Mouse (Mus musculus) intestine, embryonic 16.5 days (tissue): ENCODE measurements at regions not wholly inside any gene's neighbourhood (a gene's known extent, or its start where the extent isn't known, plus 50 kb on each side); places are given as distances from the start of the nearest gene placed in this dataset.

Source experiments
- ATAC-seq: fragments of 200-750 bp; cut with Nextera tagmentation; 2 replicates; pipeline ENCODE4 v1.8.0; 2017; ENCODE audit warnings: moderate TSS enrichment, moderate library complexity
- H3K27ac ChIP-seq: fragments of 300-500 bp; sonication (generic); 2 replicates; pipeline ENCODE4 v1.5.1; 2014; ENCODE audit warnings: mild to moderate bottlenecking, low read length
- H3K27me3 ChIP-seq: fragments of 300-500 bp; sonication (generic); replicated peaks from 2 replicates; pipeline ENCODE4 v1.6.1; 2014; ENCODE audit warnings: low read length, control low read depth, mixed read lengths; ENCODE audit not compliant: control insufficient read depth, insufficient read depth
- H3K36me3 ChIP-seq: fragments of 300-500 bp; sonication (generic); 2 replicates; pipeline ENCODE4 v1.6.1; 2014; ENCODE audit warnings: low read length, control low read depth; ENCODE audit not compliant: control insufficient read depth, insufficient read depth
- H3K4me1 ChIP-seq: fragments of 300-500 bp; sonication (generic); 2 replicates; pipeline ENCODE4 v1.6.1; 2014; ENCODE audit warnings: low read length, control low read depth, mixed read lengths; ENCODE audit not compliant: control insufficient read depth, insufficient read depth
- H3K4me2 ChIP-seq: fragments of 300-500 bp; sonication (generic); 2 replicates; pipeline ENCODE4 v1.6.1; 2014; ENCODE audit warnings: low read depth, low read length, control low read depth
- H3K4me3 ChIP-seq: fragments of 300-500 bp; sonication (generic); 2 replicates; pipeline ENCODE4 v1.5.1; 2014; ENCODE audit warnings: mild to moderate bottlenecking, low read length
- H3K9ac ChIP-seq: fragments of 300-500 bp; sonication (generic); 2 replicates; pipeline ENCODE4 v1.6.1; 2014; ENCODE audit warnings: low read depth, low read length
- H3K9me3 ChIP-seq: fragments of 300-500 bp; sonication (generic); 2 replicates; pipeline ENCODE4 v1.6.1; 2016; ENCODE audit warnings: low read length, control low read depth; ENCODE audit not compliant: control insufficient read depth
- WGBS: fragments of 180-500 bp; shearing (Covaris S2); extraction: QIAGEN DNeasy Blood & Tissue Kit; methylation state at CpG from one replicate; pipeline ENCODE4 v1.1.7; 2014; 5-methylcytosine and 5-hydroxymethylcytosine counted together

DNA sequence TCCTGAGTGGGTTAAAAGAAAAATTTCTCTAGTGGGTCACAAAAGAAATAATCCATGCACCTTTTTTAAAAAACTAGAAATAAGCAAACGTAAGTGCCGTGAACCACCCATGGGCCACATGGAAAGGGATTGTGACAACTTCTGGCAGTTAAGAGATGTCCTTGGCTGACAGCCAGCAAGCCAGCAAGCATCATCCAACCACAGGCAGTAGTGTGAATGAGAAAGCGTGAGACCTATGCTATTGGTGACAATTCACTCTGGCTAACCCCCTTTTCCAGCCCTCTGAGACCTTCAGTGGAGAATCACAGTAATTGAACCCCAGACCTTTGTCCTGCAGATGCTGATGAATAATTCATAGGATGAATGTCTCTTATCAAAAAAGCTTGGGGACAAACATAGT is 78.3 kb upstream of the Sgcd start:
- H3K9ac ChIP-seq = no peak overlapping the region
- no peaks in the 10 kb centered on the region for H3K9me3 ChIP-seq
- ATAC-seq = no peak
- no peak overlapping the region for H3K4me2 ChIP-seq
- H3K27me3 ChIP-seq = no peaks in the 10 kb centered on the region
- H3K27ac ChIP-seq = no peak overlapping the region
- WGBS = 56% methylated on average over 3 of the region's 3 CpGs
- no peaks in the 10 kb centered on the region for H3K36me3 ChIP-seq
- H3K4me1 ChIP-seq = no peaks in the 10 kb centered on the region
- H3K4me3 ChIP-seq = no peak overlapping the region

DNA sequence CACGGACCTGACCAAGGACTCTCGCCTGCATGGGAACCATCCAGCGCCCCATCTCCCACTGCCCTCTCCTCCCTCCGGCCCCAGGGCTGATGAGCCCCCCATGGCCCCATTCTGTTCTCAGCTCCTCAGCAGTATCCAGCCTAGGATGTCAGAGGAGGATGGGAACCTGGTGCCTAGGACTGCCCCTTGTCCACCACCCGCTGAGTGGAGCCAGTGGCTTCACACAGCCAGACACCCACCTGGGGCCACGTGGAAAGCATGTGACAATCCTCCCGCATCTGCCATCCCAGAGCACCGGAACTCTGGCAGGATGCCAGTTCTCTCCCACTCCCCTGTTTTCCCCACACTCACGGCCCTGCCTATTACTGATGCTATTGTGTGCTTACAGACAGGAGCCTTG is 75.0 kb upstream of the Sgcd start:
- no peaks in the 10 kb centered on the region for H3K9me3 ChIP-seq
- H3K36me3 ChIP-seq = no peaks in the 10 kb centered on the region
- no peak overlapping the region for H3K27ac ChIP-seq
- no peak overlapping the region for H3K4me2 ChIP-seq
- no peak overlapping the region for H3K9ac ChIP-seq
- no peaks in the 10 kb centered on the region for H3K4me1 ChIP-seq
- no peaks in the 10 kb centered on the region for H3K27me3 ChIP-seq
- 81% methylated on average over 9 of the region's 9 CpGs for WGBS
- ATAC-seq = no peak
- no peak overlapping the region for H3K4me3 ChIP-seq

DNA sequence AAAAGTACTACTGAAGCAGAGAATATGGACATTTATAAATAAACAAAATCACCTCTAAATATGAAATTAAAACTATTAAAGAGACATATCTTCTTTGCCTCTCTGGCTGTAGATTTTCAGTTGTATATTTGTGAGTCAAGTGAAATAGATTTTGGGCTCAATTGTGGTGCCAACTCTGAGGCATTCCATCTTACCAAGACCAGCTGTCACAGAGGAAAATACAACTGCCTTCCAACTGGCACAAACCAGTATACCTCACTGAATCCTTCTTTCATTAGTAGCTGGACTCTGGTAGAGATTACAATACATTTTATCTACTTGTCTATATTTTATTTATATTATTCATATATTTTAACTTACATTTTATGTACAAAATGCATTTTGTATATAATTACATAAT is 72.7 kb upstream of the Sgcd start:
- H3K9ac ChIP-seq = no peak overlapping the region
- no peaks in the 10 kb centered on the region for H3K27me3 ChIP-seq
- H3K36me3 ChIP-seq = no peaks in the 10 kb centered on the region
- H3K4me1 ChIP-seq = no peaks in the 10 kb centered on the region
- ATAC-seq = no peak
- no peak overlapping the region for H3K27ac ChIP-seq
- H3K9me3 ChIP-seq = no peaks in the 10 kb centered on the region
- no peak overlapping the region for H3K4me2 ChIP-seq
- H3K4me3 ChIP-seq = no peak overlapping the region

DNA sequence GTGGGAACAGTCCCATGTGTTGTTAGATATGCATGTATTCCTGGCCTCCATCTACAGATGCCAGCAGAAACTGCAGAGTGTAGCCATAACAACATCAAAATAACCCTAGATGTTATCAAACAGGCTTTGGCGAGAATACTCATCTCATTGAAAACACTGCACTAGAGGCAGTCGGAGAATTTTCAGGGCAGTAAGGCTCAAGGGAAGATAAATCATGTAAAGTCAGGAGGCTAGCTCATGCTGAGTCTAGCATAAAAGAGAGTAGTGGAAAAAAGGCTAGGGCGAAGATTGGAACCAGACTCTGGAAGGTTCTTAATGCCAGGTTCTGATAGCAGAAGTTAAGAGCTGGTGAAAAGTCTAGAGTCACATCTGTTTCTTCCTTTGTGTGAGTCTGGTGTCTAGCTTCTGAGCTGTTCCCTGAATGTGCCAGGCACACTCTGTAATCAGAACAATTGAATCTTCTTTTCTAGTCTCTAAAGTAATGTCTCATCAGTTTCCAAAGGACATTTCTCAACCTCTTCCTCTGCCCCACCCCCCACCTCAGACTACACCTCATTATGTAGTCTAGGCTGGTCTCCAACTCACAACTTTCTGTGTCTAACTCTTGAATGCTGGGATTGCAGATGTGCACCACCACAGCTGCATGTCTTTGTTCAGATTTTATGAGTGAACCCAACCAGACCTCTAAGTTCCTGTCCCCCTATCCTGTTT is 62.5 kb upstream of the Sgcd start:
- Histone ChIP-seq H3K36me3 (no peaks in the 10 kb centered on the region), H3K27ac (no peak overlapping the region), H3K4me1 (no peaks in the 10 kb centered on the region), H3K9ac (no peak overlapping the region), H3K4me2 (no peak overlapping the region), H3K9me3 (no peaks in the 10 kb centered on the region), H3K4me3 (no peak overlapping the region), H3K27me3 (no peaks in the 10 kb centered on the region)
- ATAC-seq = no peak
- 78% methylated on average over 3 of the region's 3 CpGs for WGBS

DNA sequence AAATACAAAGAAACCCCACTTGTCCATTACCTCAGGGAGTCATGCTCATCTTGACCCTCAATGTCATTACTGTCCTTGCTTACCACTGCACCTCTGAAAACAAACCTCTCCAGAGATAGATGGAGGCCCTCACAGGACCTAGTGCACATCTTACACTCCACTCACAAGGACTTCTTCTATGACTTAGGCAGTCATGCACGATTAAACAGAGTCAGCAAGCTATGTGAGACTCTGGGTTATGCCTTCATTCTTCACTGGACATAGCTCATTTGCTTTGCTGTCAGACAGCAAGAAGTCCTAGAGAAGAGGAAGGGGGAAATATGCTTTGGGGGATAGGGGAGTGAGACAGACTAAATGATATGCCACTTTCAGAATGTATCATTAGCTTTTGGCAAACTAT is 59.5 kb upstream of the Sgcd start:
- Histone ChIP-seq H3K27ac (no peak overlapping the region), H3K4me2 (no peak overlapping the region), H3K27me3 (no peaks in the 10 kb centered on the region), H3K36me3 (no peaks in the 10 kb centered on the region), H3K4me1 (no peaks in the 10 kb centered on the region), H3K9ac (no peak overlapping the region), H3K9me3 (no peaks in the 10 kb centered on the region), H3K4me3 (no peak overlapping the region)
- ATAC-seq = no peak
- WGBS = 71% methylated on average over 1 of the region's 1 CpGs
